Mouse (Mus musculus) neural tube, embryonic 14.5 days (tissue): ENCODE data around the gene Otulinl. TPM values are rescaled to one million over a fixed set of nuclear protein-coding genes. Genes with fewer than 3 reads are reported as not detected.

ENCODE experiments used
- ATAC-seq: fragments of 200-750 bp; cut with Nextera tagmentation; 2 replicates; pipeline ENCODE4 v1.8.0; 2017; ENCODE audit warnings: low read depth, mild to moderate bottlenecking, moderate TSS enrichment, moderate library complexity
- H3K27ac ChIP-seq: fragments of 300-500 bp; sonication (generic); 2 replicates; pipeline ENCODE4 v1.5.1; 2014; ENCODE audit warnings: low read depth, mild to moderate bottlenecking, control low read depth, low read length, moderate library complexity, mixed read lengths
- H3K27me3 ChIP-seq: fragments of 300-500 bp; sonication (generic); 2 replicates; pipeline ENCODE4 v1.6.1; 2014; ENCODE audit warnings: low read length; ENCODE audit not compliant: control insufficient read depth, insufficient read depth
- H3K36me3 ChIP-seq: fragments of 300-500 bp; sonication (generic); 2 replicates; pipeline ENCODE4 v1.6.1; 2014; ENCODE audit warnings: low read length, mixed read lengths; ENCODE audit not compliant: control insufficient read depth, insufficient read depth
- H3K4me1 ChIP-seq: fragments of 300-500 bp; sonication (generic); 2 replicates; pipeline ENCODE4 v1.6.1; 2014; ENCODE audit warnings: low read length; ENCODE audit not compliant: control insufficient read depth, insufficient read depth
- H3K4me2 ChIP-seq: fragments of 300-500 bp; sonication (generic); 2 replicates; pipeline ENCODE4 v1.6.1; 2014; ENCODE audit warnings: mild to moderate bottlenecking, low read depth, low read length, control low read depth
- H3K4me3 ChIP-seq: fragments of 300-500 bp; sonication (generic); 2 replicates; pipeline ENCODE4 v1.5.1; 2014; ENCODE audit warnings: low read depth, low read length, control low read depth, mixed read lengths
- H3K9ac ChIP-seq: fragments of 300-500 bp; sonication (generic); replicated peaks from 2 replicates; pipeline ENCODE4 v1.6.1; 2014; ENCODE audit warnings: low read depth, mild to moderate bottlenecking, control low read depth, low read length, mixed read lengths
- H3K9me3 ChIP-seq: fragments of 300-500 bp; sonication (generic); 2 replicates; pipeline ENCODE4 v1.6.1; 2016; ENCODE audit warnings: low read length; ENCODE audit not compliant: control insufficient read depth
- WGBS: fragments of 180-500 bp; shearing (Covaris S2); extraction: QIAGEN DNeasy Blood & Tissue Kit; methylation state at CpG from one replicate; pipeline ENCODE4 v1.1.7; 2014; 5-methylcytosine and 5-hydroxymethylcytosine counted together
- polyA plus RNA-seq: library from polyadenylated mRNA; unstranded; fragments of >200 nt; fragmentation: Nextera tagmentation; extraction: Ambion mirVana; gene quantifications from 2 replicates; pipeline ENCODE4 v1.2.1, GENCODE M21; 2014

Otulinl gene
- polyA plus RNA-seq, 1 experiment from 2014 or later, result 11.2 TPM

GRCm38 (mm10) chr15:27629800-27630600 lies 51.4 kb downstream of the Otulinl start:
- Histone ChIP-seq H3K4me3 (peak overlapping the region; percentile 91), H3K36me3 (no peaks in the 10 kb centered on the region), H3K27me3 (no peaks in the 10 kb centered on the region), H3K4me1 (peaks cover 15% of the 10 kb centered on the region), H3K9me3 (no peaks in the 10 kb centered on the region), H3K4me2 (peak overlapping the region; percentile 81), H3K9ac (peak overlapping the region; percentile 76), H3K27ac (no peak overlapping the region; the same call in 1 of the 2 replicates)
- 2% methylated on average over 49 of the region's 53 CpGs for WGBS
- ATAC-seq, result peak; percentile 79

GRCm38 (mm10) chr15:27629046-27629445 lies 52.3 kb downstream of the Otulinl start:
- no peak overlapping the region for H3K4me3 ChIP-seq
- WGBS, result 80% methylated on average over 4 of the region's 4 CpGs
- no peak for ATAC-seq

GRCm38 (mm10) chr15:27627794-27628193 lies 53.6 kb downstream of the Otulinl start:
- no peaks in the 10 kb centered on the region for H3K36me3 ChIP-seq
- H3K4me1 ChIP-seq, result peaks cover 15% of the 10 kb centered on the region
- H3K4me3 ChIP-seq, result no peak overlapping the region
- no peaks in the 10 kb centered on the region for H3K27me3 ChIP-seq
- no peak overlapping the region for H3K9ac ChIP-seq
- no peak overlapping the region for H3K27ac ChIP-seq
- no peak overlapping the region for H3K4me2 ChIP-seq
- no peaks in the 10 kb centered on the region for H3K9me3 ChIP-seq
- 92% methylated on average over 9 of the region's 9 CpGs for WGBS
- no peak for ATAC-seq

More at GRCm38 (mm10) chr15:27629046-27629445, 52.3 kb downstream of the Otulinl start:
- no peak overlapping the region for H3K4me2 ChIP-seq
- no peak overlapping the region for H3K9ac ChIP-seq
- H3K4me1 ChIP-seq, result peaks cover 15% of the 10 kb centered on the region
- no peak overlapping the region for H3K27ac ChIP-seq
- no peaks in the 10 kb centered on the region for H3K9me3 ChIP-seq
- no peaks in the 10 kb centered on the region for H3K27me3 ChIP-seq
- H3K36me3 ChIP-seq, result no peaks in the 10 kb centered on the region

- Histone ChIP-seq H3K27me3 (no peaks in the 10 kb centered on the region), H3K4me2 (no peak overlapping the region), H3K27ac (no peak overlapping the region), H3K9me3 (no peaks in the 10 kb centered on the region), H3K36me3 (no peaks in the 10 kb centered on the region), H3K9ac (no peak overlapping the region), H3K4me3 (no peak overlapping the region), H3K4me1 (peaks cover 15% of the 10 kb centered on the region)
- no peak for ATAC-seq
- 95% methylated on average over 1 of the region's 1 CpGs for WGBS
Observed at GRCm38 (mm10) chr15:27626314-27626713, 55.1 kb downstream of the Otulinl start.

GRCm38 (mm10) chr15:27625890-27626255 lies 55.5 kb downstream of the Otulinl start:
- Histone ChIP-seq H3K4me2 (no peak overlapping the region), H3K9ac (no peak overlapping the region), H3K4me3 (no peak overlapping the region), H3K27ac (no peak overlapping the region), H3K4me1 (peaks cover 12% of the 10 kb centered on the region), H3K36me3 (no peaks in the 10 kb centered on the region), H3K9me3 (no peaks in the 10 kb centered on the region), H3K27me3 (no peaks in the 10 kb centered on the region)
- WGBS, result 93% methylated on average over 10 of the region's 10 CpGs
- no peak for ATAC-seq

- H3K4me1 ChIP-seq, result peaks cover 12% of the 10 kb centered on the region
- 97% methylated on average over 13 of the region's 13 CpGs for WGBS
- H3K4me3 ChIP-seq, result no peak overlapping the region
- H3K9me3 ChIP-seq, result no peaks in the 10 kb centered on the region
- H3K9ac ChIP-seq, result no peak overlapping the region
- ATAC-seq, result no peak
- H3K27me3 ChIP-seq, result no peaks in the 10 kb centered on the region
- H3K27ac ChIP-seq, result no peak overlapping the region
- H3K36me3 ChIP-seq, result no peaks in the 10 kb centered on the region
- no peak overlapping the region for H3K4me2 ChIP-seq
Observed at GRCm38 (mm10) chr15:27625014-27625889, 56.1 kb downstream of the Otulinl start.

GRCm38 (mm10) chr15:27623286-27623685 lies 58.1 kb downstream of the Otulinl start:
- Histone ChIP-seq H3K27ac (no peak overlapping the region), H3K4me2 (no peak overlapping the region), H3K9me3 (no peaks in the 10 kb centered on the region), H3K36me3 (peaks cover 5% of the 10 kb centered on the region; the same call in 1 of the 2 replicates), H3K4me3 (no peak overlapping the region), H3K27me3 (no peaks in the 10 kb centered on the region), H3K9ac (no peak overlapping the region), H3K4me1 (no peaks in the 10 kb centered on the region)
- no peak for ATAC-seq
- WGBS, result 93% methylated on average over 6 of the region's 6 CpGs

GRCm38 (mm10) chr15:27620475-27621185 lies 60.7 kb downstream of the Otulinl start:
- Histone ChIP-seq H3K27me3 (no peaks in the 10 kb centered on the region), H3K9me3 (no peaks in the 10 kb centered on the region), H3K27ac (no peak overlapping the region), H3K36me3 (peaks cover 5% of the 10 kb centered on the region; the same call in 1 of the 2 replicates), H3K4me2 (no peak overlapping the region), H3K4me3 (no peak overlapping the region), H3K9ac (no peak overlapping the region), H3K4me1 (no peaks in the 10 kb centered on the region)
- no peak for ATAC-seq
- 86% methylated on average over 6 of the region's 6 CpGs for WGBS
